Mouse (Mus musculus) thymus, adult 2 months (tissue): ENCODE data around the gene Zmym3.

Source experiments
- CTCF ChIP-seq: fragments of 200-500 bp; IDR thresholded peaks from 2 replicates; pipeline ENCODE4 v1.5.1; 2012; ENCODE audit warnings: mild to moderate bottlenecking, control low read depth, low read length, moderate library complexity, borderline replicate concordance; ENCODE audit not compliant: control insufficient read depth, poor library complexity, insufficient read depth; ENCODE audit errors: extremely low read depth
- POLR2A ChIP-seq: fragments of 200-500 bp; IDR thresholded peaks from 2 replicates; pipeline ENCODE4 v1.6.1; 2012; ENCODE audit warnings: mild to moderate bottlenecking, low read length, control low read depth, moderate library complexity; ENCODE audit not compliant: control insufficient read depth, poor library complexity, insufficient read depth; ENCODE audit errors: extremely low read depth

- TF ChIP-seq CTCF: no peak
- no peak for TF ChIP-seq POLR2A
Measured at GRCm38 (mm10) chrX:101428785-101429141, 8.1 kb upstream of the Zmym3 start.
